Mouse (Mus musculus) thymus, adult 2 months (tissue): ENCODE data around the gene Clcn2. TPM values are rescaled to one million over a fixed set of nuclear protein-coding genes. Genes with fewer than 3 reads are reported as not detected.

Experiments
- DNase-seq: peaks from one replicate; pipeline ENCODE4 v3.0.0; 2021
- H3K27ac ChIP-seq: fragments of 200-500 bp; 2 replicates; pipeline ENCODE4 v1.5.1; 2012; ENCODE audit warnings: low read length, control low read depth; ENCODE audit not compliant: control insufficient read depth, insufficient read depth
- H3K27me3 ChIP-seq: fragments of 200-500 bp; 2 replicates; pipeline ENCODE4 v1.6.1; 2012; ENCODE audit warnings: mild to moderate bottlenecking, low read length, moderate library complexity, mixed read lengths; ENCODE audit not compliant: control insufficient read depth, insufficient read depth
- H3K36me3 ChIP-seq: fragments of 200-500 bp; 2 replicates; pipeline ENCODE4 v1.6.1; 2012; ENCODE audit warnings: mild to moderate bottlenecking, low read length, moderate library complexity; ENCODE audit not compliant: control insufficient read depth, insufficient read depth
- H3K4me1 ChIP-seq: fragments of 200-500 bp; replicated peaks from 2 replicates; pipeline ENCODE4 v1.6.1; 2012; ENCODE audit warnings: low read length; ENCODE audit not compliant: control insufficient read depth, insufficient read depth
- H3K4me3 ChIP-seq: fragments of 200-500 bp; 2 replicates; pipeline ENCODE4 v1.5.1; 2012; ENCODE audit warnings: mild to moderate bottlenecking, low read length, control low read depth, moderate library complexity; ENCODE audit not compliant: control insufficient read depth, insufficient read depth
- CTCF ChIP-seq: fragments of 200-500 bp; IDR thresholded peaks from 2 replicates; pipeline ENCODE4 v1.5.1; 2012; ENCODE audit warnings: mild to moderate bottlenecking, control low read depth, low read length, moderate library complexity, borderline replicate concordance; ENCODE audit not compliant: control insufficient read depth, poor library complexity, insufficient read depth; ENCODE audit errors: extremely low read depth
- POLR2A ChIP-seq: fragments of 200-500 bp; IDR thresholded peaks from 2 replicates; pipeline ENCODE4 v1.6.1; 2012; ENCODE audit warnings: mild to moderate bottlenecking, low read length, control low read depth, moderate library complexity; ENCODE audit not compliant: control insufficient read depth, poor library complexity, insufficient read depth; ENCODE audit errors: extremely low read depth
- WGBS: fragments of 180-500 bp; shearing (Covaris S2); methylation state at CpG from one replicate; pipeline ENCODE4 v1.1.7; 2018; 5-methylcytosine and 5-hydroxymethylcytosine counted together
- polyA plus RNA-seq: library from polyadenylated mRNA; depleted of rRNA; stranded (reverse); fragments of >200 nt; gene quantifications from 2 replicates; pipeline ENCODE4 v1.2.3, GENCODE M21; 2012

Clcn2 gene
- polyA plus RNA-seq, 1 experiment: 42.1 TPM

GRCm38 (mm10) chr16:20710370-20710769 is 7.2 kb downstream of the Clcn2 start:
- Histone ChIP-seq H3K4me3 (no peak overlapping the region), H3K4me1 (peaks cover 7% of the 10 kb centered on the region), H3K36me3 (no peaks in the 10 kb centered on the region), H3K27ac (no peak overlapping the region), H3K27me3 (no peaks in the 10 kb centered on the region)
- TF ChIP-seq POLR2A (no peak), CTCF (no peak)
- no peak for DNase-seq
- 98% methylated on average over 11 of the region's 11 CpGs for WGBS

DNA sequence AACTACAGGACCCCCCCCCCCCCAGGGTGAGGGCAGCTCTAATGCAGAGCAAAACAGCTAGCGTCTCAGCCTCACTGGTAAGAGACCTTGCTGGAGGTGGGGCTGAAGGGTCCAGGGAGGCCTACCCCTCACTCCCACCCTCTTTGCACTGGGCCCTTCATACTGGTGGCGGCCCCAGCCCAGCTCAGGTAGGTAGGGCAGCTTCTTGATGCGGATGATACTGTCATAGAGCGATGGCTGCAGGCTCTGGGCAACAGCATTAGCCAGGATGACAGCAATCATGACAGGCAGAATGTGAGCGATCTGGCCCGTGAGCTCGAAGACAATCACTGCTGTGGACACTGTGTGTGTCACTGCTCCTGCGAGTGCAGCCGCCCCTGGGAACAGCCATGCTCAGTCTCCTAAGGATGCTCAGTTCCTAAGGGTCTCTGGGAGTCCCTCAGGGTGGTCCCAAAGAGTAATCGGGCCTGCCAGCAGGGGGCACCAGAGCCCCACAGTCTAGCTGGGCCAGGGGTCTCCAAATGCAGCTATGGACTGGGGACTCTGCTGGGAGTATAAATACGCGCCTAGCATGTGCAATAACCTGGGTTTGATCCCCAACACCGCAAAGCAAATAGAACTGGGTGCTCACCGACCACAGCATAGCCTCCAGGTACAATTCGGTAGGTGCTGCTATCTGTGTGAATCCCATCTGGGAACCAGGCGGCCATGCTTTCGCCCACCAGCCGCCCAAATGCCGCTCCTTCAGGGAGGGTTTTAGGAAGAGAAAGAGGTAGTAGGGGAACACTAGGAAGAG is 8.4 kb downstream of the Clcn2 start:
- 0 out of 2 replicates have a peak, but pooled peaks cover 2% of the 10 kb centered on the region for H3K4me1 ChIP-seq
- no peaks in the 10 kb centered on the region for H3K36me3 ChIP-seq
- H3K4me3 ChIP-seq: no peak overlapping the region
- 86% methylated on average over 19 of the region's 19 CpGs for WGBS
- no peak overlapping the region for H3K27ac ChIP-seq
- TF ChIP-seq CTCF (peak; percentile 96), POLR2A (no peak)
- peak; percentile 78 for DNase-seq
- no peaks in the 10 kb centered on the region for H3K27me3 ChIP-seq

DNA sequence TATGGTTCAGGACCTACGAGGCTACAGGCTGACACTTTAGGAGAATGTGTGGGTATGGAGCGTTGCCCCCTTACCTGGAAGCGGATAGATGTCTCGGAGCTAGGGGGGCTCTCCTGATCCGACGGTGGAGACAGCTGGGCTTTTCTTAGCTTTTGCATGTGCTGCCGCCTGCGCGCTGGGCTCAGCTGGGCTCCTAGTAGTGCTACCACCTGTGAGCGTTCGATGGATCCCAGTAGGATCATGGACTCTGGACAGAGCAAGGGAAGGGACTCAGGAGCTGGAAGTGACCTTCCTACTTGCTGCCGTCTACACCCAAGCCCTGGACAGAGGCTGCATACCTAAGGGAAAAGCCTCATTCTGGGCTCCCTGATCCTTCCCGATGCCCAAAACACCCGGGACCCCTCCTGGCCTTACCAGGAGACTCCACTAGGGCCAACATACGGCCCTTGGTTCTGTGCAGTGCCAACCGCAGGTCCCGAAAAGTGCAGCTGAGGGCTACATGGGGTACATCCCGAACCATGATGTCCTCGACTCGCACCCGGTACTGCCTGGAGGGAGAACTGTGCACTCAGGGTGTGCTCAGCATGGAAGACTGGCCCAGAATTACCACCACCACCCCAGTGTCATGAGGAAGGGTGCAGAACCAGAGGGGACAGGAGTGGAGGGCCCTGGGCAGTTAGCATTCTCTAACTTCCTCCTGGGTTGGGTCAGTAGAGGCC is 9.2 kb downstream of the Clcn2 start:
- no peak overlapping the region for H3K27ac ChIP-seq
- H3K4me3 ChIP-seq: no peak overlapping the region
- H3K27me3 ChIP-seq: no peaks in the 10 kb centered on the region
- H3K4me1 ChIP-seq: 0 out of 2 replicates have a peak, but pooled peaks cover 2% of the 10 kb centered on the region
- DNase-seq: no peak
- WGBS: 97% methylated on average over 21 of the region's 21 CpGs
- H3K36me3 ChIP-seq: no peaks in the 10 kb centered on the region
- TF ChIP-seq CTCF (no peak), POLR2A (no peak)

GRCm38 (mm10) chr16:20706407-20707055 is 11.0 kb downstream of the Clcn2 start:
- Histone ChIP-seq H3K4me1 (0 out of 2 replicates have a peak, but pooled peaks cover 2% of the 10 kb centered on the region), H3K27me3 (no peaks in the 10 kb centered on the region), H3K36me3 (no peaks in the 10 kb centered on the region), H3K27ac (no peak overlapping the region), H3K4me3 (no peak overlapping the region)
- no peak for TF ChIP-seq POLR2A
- TF ChIP-seq CTCF: no peak
- WGBS: 96% methylated on average over 2 of the region's 2 CpGs
- DNase-seq: no peak

GRCm38 (mm10) chr16:20705786-20706185 is 11.8 kb downstream of the Clcn2 start:
- 36% methylated on average over 3 of the region's 3 CpGs for WGBS
- Histone ChIP-seq H3K27ac (no peak overlapping the region), H3K4me3 (no peak overlapping the region), H3K4me1 (0 out of 2 replicates have a peak, but pooled peaks cover 2% of the 10 kb centered on the region), H3K27me3 (no peaks in the 10 kb centered on the region), H3K36me3 (no peaks in the 10 kb centered on the region)
- TF ChIP-seq CTCF: no peak
- no peak for TF ChIP-seq POLR2A
- DNase-seq: no peak

DNA sequence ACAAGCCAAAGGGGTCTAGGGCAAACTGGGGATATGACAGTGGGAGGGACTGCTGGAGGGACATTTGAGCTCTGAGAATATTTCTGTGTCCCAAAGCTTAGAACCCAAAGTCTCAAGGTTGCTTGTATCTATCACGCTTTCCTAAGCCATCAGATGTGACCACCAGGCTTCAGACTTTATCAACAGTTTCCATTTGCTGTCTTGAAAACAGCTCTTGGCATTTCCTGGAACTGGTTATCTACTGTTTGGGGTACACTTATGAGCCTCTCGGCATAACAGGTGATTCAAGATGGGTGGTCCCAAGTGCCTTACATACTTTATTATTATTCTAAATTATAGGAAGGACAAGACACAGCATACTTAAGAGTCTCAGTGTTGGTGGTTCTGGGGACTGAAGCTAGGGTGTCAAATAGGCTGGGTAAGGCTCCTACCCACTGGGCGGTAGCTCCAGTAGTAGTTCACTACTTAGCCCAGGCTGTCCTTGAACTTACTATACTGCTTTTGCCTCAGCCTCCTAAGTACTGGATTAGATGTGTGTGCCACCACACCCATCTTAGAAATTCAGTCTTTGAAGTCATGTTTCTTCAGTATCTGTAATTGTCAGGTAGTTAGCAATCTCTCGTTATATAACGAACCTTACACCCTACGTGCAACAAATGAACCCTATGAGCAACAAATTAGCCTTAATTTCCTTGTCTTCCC is 13.7 kb downstream of the Clcn2 start:
- no peak overlapping the region for H3K27ac ChIP-seq
- no peak for TF ChIP-seq POLR2A
- no peak for TF ChIP-seq CTCF
- no peaks in the 10 kb centered on the region for H3K36me3 ChIP-seq
- no peaks in the 10 kb centered on the region for H3K27me3 ChIP-seq
- H3K4me1 ChIP-seq: 0 out of 2 replicates have a peak, but pooled peaks cover 2% of the 10 kb centered on the region
- DNase-seq: no peak
- H3K4me3 ChIP-seq: no peak overlapping the region
- WGBS: 90% methylated on average over 6 of the region's 6 CpGs
